Mouse (Mus musculus) forebrain, embryonic 10.5 days (tissue): ENCODE results near the gene Btbd9. TPM values are rescaled to one million over a fixed set of nuclear protein-coding genes. Genes with fewer than 3 reads are reported as not detected.
"Not testable (repeated sequence)": the region's sequence is repeated elsewhere in the genome, so short reads cannot be mapped to it uniquely, and the experiment has no call there.

Source experiments
- DNase-seq: peaks from one replicate; pipeline ENCODE4 v3.0.0-alpha.2; 2017; ENCODE audit warnings: low spot score; ENCODE audit errors: extremely low spot score
- H3K27ac ChIP-seq: fragments of 300-500 bp; sonication (generic); 2 replicates; pipeline ENCODE4 v1.5.1; 2016; ENCODE audit warnings: mild to moderate bottlenecking
- H3K27me3 ChIP-seq: fragments of 300-500 bp; sonication (generic); 2 replicates; pipeline ENCODE4 v1.6.1; 2016; ENCODE audit warnings: mild to moderate bottlenecking; ENCODE audit not compliant: poor library complexity, severe bottlenecking
- H3K36me3 ChIP-seq: fragments of 300-500 bp; sonication (generic); replicated peaks from 2 replicates; pipeline ENCODE4 v1.6.1; 2016; ENCODE audit warnings: mild to moderate bottlenecking, moderate library complexity
- H3K4me1 ChIP-seq: fragments of 300-500 bp; sonication (generic); 2 replicates; pipeline ENCODE4 v1.6.1; 2016
- H3K4me3 ChIP-seq: fragments of 300-500 bp; sonication (generic); 2 replicates; pipeline ENCODE4 v1.5.1; 2016; ENCODE audit warnings: mild to moderate bottlenecking, moderate library complexity
- H3K9me3 ChIP-seq: fragments of 300-500 bp; sonication (generic); 2 replicates; pipeline ENCODE4 v1.6.1; 2016; ENCODE audit warnings: mild to moderate bottlenecking, moderate library complexity
- WGBS: fragments of 180-500 bp; shearing (Covaris S2); methylation state at CpG from one replicate; pipeline ENCODE4 v1.1.7; 2016; 5-methylcytosine and 5-hydroxymethylcytosine counted together
- polyA plus RNA-seq: library from polyadenylated mRNA; unstranded; fragments of >200 nt; fragmentation: Nextera tagmentation; extraction: Ambion mirVana; gene quantifications from 2 replicates; pipeline ENCODE4 v1.2.1, GENCODE M21; 2016

The Btbd9 gene
- polyA plus RNA-seq, 1 experiment from 2014 or later = 57.8 TPM

GRCm38 (mm10) chr17:30512531-30512930 is 63.8 kb downstream of the Btbd9 start:
- no peak for DNase-seq
- peaks cover 35% of the 10 kb centered on the region for H3K4me1 ChIP-seq
- peaks cover 14% of the 10 kb centered on the region for H3K36me3 ChIP-seq
- H3K27ac ChIP-seq = no peak overlapping the region
- H3K4me3 ChIP-seq = no peak overlapping the region
- WGBS = 89% methylated on average over 7 of the region's 7 CpGs
- H3K9me3 ChIP-seq = no peaks in the 10 kb centered on the region
- H3K27me3 ChIP-seq = no peaks in the 10 kb centered on the region

GRCm38 (mm10) chr17:30512007-30512406 is 64.3 kb downstream of the Btbd9 start:
- H3K4me3 ChIP-seq = no peak overlapping the region
- WGBS = 82% methylated on average over 4 of the region's 4 CpGs
- no peak overlapping the region for H3K27ac ChIP-seq
- H3K27me3 ChIP-seq = no peaks in the 10 kb centered on the region
- H3K4me1 ChIP-seq = peaks cover 40% of the 10 kb centered on the region
- DNase-seq = no peak
- H3K9me3 ChIP-seq = no peaks in the 10 kb centered on the region
- peaks cover 13% of the 10 kb centered on the region for H3K36me3 ChIP-seq

- Histone ChIP-seq H3K4me3 (no peak overlapping the region), H3K27me3 (no peaks in the 10 kb centered on the region), H3K4me1 (peaks cover 45% of the 10 kb centered on the region), H3K9me3 (no peaks in the 10 kb centered on the region), H3K36me3 (peaks cover 6% of the 10 kb centered on the region), H3K27ac (no peak overlapping the region)
- WGBS = 87% methylated on average over 6 of the region's 6 CpGs
- DNase-seq = no peak
Observed at GRCm38 (mm10) chr17:30511399-30511798, 64.9 kb downstream of the Btbd9 start.

- 0 out of 2 replicates have a peak, but pooled peaks cover 2% of the 10 kb centered on the region for H3K36me3 ChIP-seq
- H3K4me1 ChIP-seq = peaks cover 49% of the 10 kb centered on the region
- H3K4me3 ChIP-seq = no peak overlapping the region
- WGBS = 67% methylated on average over 6 of the region's 6 CpGs
- no peak for DNase-seq
- H3K27me3 ChIP-seq = no peaks in the 10 kb centered on the region
- H3K27ac ChIP-seq = no peak overlapping the region
- H3K9me3 ChIP-seq = no peaks in the 10 kb centered on the region
Observed at GRCm38 (mm10) chr17:30510171-30510570, 66.1 kb downstream of the Btbd9 start.

GRCm38 (mm10) chr17:30509646-30510045 is 66.6 kb downstream of the Btbd9 start:
- peaks cover 49% of the 10 kb centered on the region for H3K4me1 ChIP-seq
- H3K9me3 ChIP-seq = no peaks in the 10 kb centered on the region
- no peak for DNase-seq
- peaks cover 6% of the 10 kb centered on the region for H3K36me3 ChIP-seq
- no peak overlapping the region for H3K4me3 ChIP-seq
- 93% methylated on average over 6 of the region's 6 CpGs for WGBS
- H3K27me3 ChIP-seq = no peaks in the 10 kb centered on the region
- H3K27ac ChIP-seq = no peak overlapping the region

GRCm38 (mm10) chr17:30507636-30508576 is 68.4 kb downstream of the Btbd9 start:
- Histone ChIP-seq H3K27me3 (no peaks in the 10 kb centered on the region), H3K27ac (no peak overlapping the region), H3K9me3 (no peaks in the 10 kb centered on the region), H3K4me3 (no peak overlapping the region), H3K36me3 (peaks cover 9% of the 10 kb centered on the region), H3K4me1 (peaks cover 49% of the 10 kb centered on the region)
- 84% methylated on average over 9 of the region's 9 CpGs for WGBS
- no peak for DNase-seq

- peaks cover 9% of the 10 kb centered on the region for H3K36me3 ChIP-seq
- H3K4me1 ChIP-seq = peaks cover 47% of the 10 kb centered on the region
- H3K27ac ChIP-seq = peak overlapping the region; percentile 67
- no peak for DNase-seq
- no peak overlapping the region for H3K4me3 ChIP-seq
- no peaks in the 10 kb centered on the region for H3K9me3 ChIP-seq
- no peaks in the 10 kb centered on the region for H3K27me3 ChIP-seq
- 36% methylated on average over 5 of the region's 5 CpGs for WGBS
Observed at GRCm38 (mm10) chr17:30506916-30507315, 69.4 kb downstream of the Btbd9 start.

- not testable (repeated sequence) for H3K27me3 ChIP-seq, H3K4me3 ChIP-seq, H3K9me3 ChIP-seq, H3K36me3 ChIP-seq, DNase-seq, H3K27ac ChIP-seq
- WGBS = 93% methylated on average over 11 of the region's 11 CpGs
- peaks cover 26% of the 10 kb centered on the region for H3K4me1 ChIP-seq
Observed at GRCm38 (mm10) chr17:30499541-30499940, 76.7 kb downstream of the Btbd9 start.

GRCm38 (mm10) chr17:30498779-30499178 is 77.5 kb downstream of the Btbd9 start:
- no peak for DNase-seq
- no peak overlapping the region for H3K4me3 ChIP-seq
- peaks cover 6% of the 10 kb centered on the region; the same call in 1 of the 2 replicates for H3K9me3 ChIP-seq
- 91% methylated on average over 5 of the region's 5 CpGs for WGBS
- peaks cover 26% of the 10 kb centered on the region for H3K4me1 ChIP-seq
- no peaks in the 10 kb centered on the region for H3K27me3 ChIP-seq
- peak overlapping the region; percentile 3; the same call in 1 of the 2 replicates for H3K27ac ChIP-seq
- peaks cover 7% of the 10 kb centered on the region; the same call in 1 of the 2 replicates for H3K36me3 ChIP-seq

- Histone ChIP-seq H3K4me1 (peaks cover 26% of the 10 kb centered on the region), H3K27ac (peak overlapping the region; percentile 54; the same call in 1 of the 2 replicates), H3K4me3 (no peak overlapping the region), H3K36me3 (peaks cover 7% of the 10 kb centered on the region; the same call in 1 of the 2 replicates), H3K9me3 (peaks cover 6% of the 10 kb centered on the region; the same call in 1 of the 2 replicates), H3K27me3 (no peaks in the 10 kb centered on the region)
- no peak for DNase-seq
- WGBS = 91% methylated on average over 6 of the region's 6 CpGs
Observed at GRCm38 (mm10) chr17:30498376-30498719, 77.9 kb downstream of the Btbd9 start.

- Histone ChIP-seq H3K4me3 (no peak overlapping the region), H3K36me3 (peaks cover 7% of the 10 kb centered on the region; the same call in 1 of the 2 replicates), H3K27ac (peak overlapping the region; percentile 54; the same call in 1 of the 2 replicates), H3K9me3 (peaks cover 6% of the 10 kb centered on the region; the same call in 1 of the 2 replicates), H3K27me3 (no peaks in the 10 kb centered on the region), H3K4me1 (peaks cover 26% of the 10 kb centered on the region)
- peak; percentile 22 for DNase-seq
- WGBS = 65% methylated on average over 11 of the region's 11 CpGs
Observed at GRCm38 (mm10) chr17:30497525-30498375, 78.5 kb downstream of the Btbd9 start.

- Histone ChIP-seq H3K9me3 (peaks cover 6% of the 10 kb centered on the region; the same call in 1 of the 2 replicates), H3K27ac (no peak overlapping the region)
- 91% methylated on average over 2 of the region's 2 CpGs for WGBS
Observed at GRCm38 (mm10) chr17:30495567-30495966, 80.7 kb downstream of the Btbd9 start.

More at GRCm38 (mm10) chr17:30495567-30495966, 80.7 kb downstream of the Btbd9 start:
- H3K27me3 ChIP-seq = no peaks in the 10 kb centered on the region
- H3K4me3 ChIP-seq = no peak overlapping the region
- H3K4me1 ChIP-seq = peaks cover 30% of the 10 kb centered on the region
- peaks cover 10% of the 10 kb centered on the region; the same call in 1 of the 2 replicates for H3K36me3 ChIP-seq
- no peak for DNase-seq
